Mouse (Mus musculus) frontal cortex, postnatal 10 days (tissue): ENCODE results near the gene Zfp593.

ENCODE experiments used
- DNase-seq, 2 experiments: peaks; one replicate each; pipeline ENCODE4 v3.0.0; 2022; ENCODE audit warnings: low spot score in 2 of 2, mixed read lengths in 1 of 2

Zfp593 gene

GRCm38 (mm10) chr4:134234876-134235275 lies 10.5 kb downstream of the Zfp593 start:
- no peak for DNase-seq

- no peak for DNase-seq
Measured at GRCm38 (mm10) chr4:134230431-134230830, 15.0 kb downstream of the Zfp593 start.

- no peak for DNase-seq
Measured at GRCm38 (mm10) chr4:134227194-134227593, 18.2 kb downstream of the Zfp593 start, which contains the start of gene Catsper4. Gene Catsper4, minus strand, starts transcription at chr4:134227383.

- DNase-seq, result no peak
Measured at GRCm38 (mm10) chr4:134222793-134223600, 22.4 kb downstream of the Zfp593 start.

- DNase-seq, result no peak
Measured at GRCm38 (mm10) chr4:134206488-134207053, 38.8 kb downstream of the Zfp593 start.

- DNase-seq, result no peak
Measured at GRCm38 (mm10) chr4:134203340-134203896, 42.0 kb downstream of the Zfp593 start.

DNA sequence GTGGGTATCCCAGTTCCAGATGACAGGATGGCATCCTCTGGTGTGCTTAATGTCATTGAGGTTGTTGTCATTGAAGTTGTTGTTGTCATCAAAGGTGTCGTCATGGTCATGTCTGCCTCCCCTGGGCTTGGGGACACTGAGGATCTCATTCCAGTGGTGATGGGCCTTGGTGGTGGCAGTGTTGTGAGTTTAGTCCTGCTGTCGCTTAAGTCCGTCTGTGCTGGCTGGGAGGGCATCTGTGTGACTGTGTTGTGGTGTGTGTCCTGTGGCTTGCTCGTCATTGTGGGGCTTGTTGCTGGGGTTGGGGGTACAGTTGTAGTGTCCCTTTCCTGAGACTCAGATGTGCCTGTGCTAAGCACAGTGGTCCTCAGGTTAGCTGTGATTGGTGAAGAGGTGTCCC lies 42.5 kb downstream of the Zfp593 start, which contains the start of gene Gm7534:
TSS of gene Gm7534 (minus strand) at position 101 of the 400 bp plus-strand sequence.
- no peak for DNase-seq

DNA sequence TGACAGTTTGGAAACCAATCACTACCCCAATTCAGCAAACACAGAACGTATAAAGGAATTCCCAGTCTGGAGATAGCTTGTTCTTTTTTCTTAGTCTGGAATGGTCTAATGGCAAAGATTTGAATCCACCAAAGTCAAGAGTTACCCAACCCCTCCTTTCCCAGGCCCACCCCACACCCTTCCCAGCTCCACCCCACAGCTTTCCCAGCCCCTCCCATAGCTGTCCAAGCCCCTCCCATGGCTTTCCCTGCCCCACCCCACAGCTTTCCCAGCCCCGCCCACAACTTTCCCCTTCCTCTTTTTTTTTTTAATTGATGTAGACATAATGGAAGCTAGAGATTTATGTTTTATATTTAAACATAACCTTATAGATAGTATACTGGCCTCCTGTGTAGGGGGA lies 46.0 kb downstream of the Zfp593 start:
- DNase-seq, result no peak
